Mouse (Mus musculus): Measurements from ENCODE around the gene Epm2aip1. TPM values are rescaled to one million over a fixed set of nuclear protein-coding genes. Genes with fewer than 3 reads are reported as not detected.

The Epm2aip1 gene
- polyA plus RNA-seq, 1 experiment: 20.2 TPM

GRCm38 (mm10) chr9:111289832-111290339 lies 18.2 kb downstream of the Epm2aip1 start:
- Histone ChIP-seq H3K4me1 (ENCODE audit: control insufficient read depth, insufficient read depth, low read length) (peaks cover under 1% of the 10 kb centered on the region), H3K36me3 (ENCODE audit: control insufficient read depth, insufficient read depth, low read length, poor library complexity, severe bottlenecking) (no peaks in the 10 kb centered on the region), H3K9me3 (replicated peaks; ENCODE audit: control insufficient read depth, insufficient read depth, low read length, poor library complexity, severe bottlenecking) (no peaks in the 10 kb centered on the region), H3K27ac (ENCODE audit: insufficient read depth, low read length) (peak overlapping the region; percentile 34), H3K27me3 (ENCODE audit: control insufficient read depth, insufficient read depth, low read length, poor library complexity, severe bottlenecking) (no peaks in the 10 kb centered on the region), H3K9ac (ENCODE audit: low read depth, poor library complexity, severe bottlenecking) (no peak overlapping the region), H3K4me3 (ENCODE audit: low read depth, low read length) (peak overlapping the region; percentile 44)
- TF ChIP-seq CTCF (IDR thresholded peaks at IDR 0.05; ENCODE audit: low read depth, low read length): peak; percentile 100
- TF ChIP-seq EP300 (IDR thresholded peaks at IDR 0.05; ENCODE audit: insufficient read depth, low read depth, low read length): no peak

GRCm38 (mm10) chr9:111290539-111291100 lies 18.9 kb downstream of the Epm2aip1 start:
- TF ChIP-seq POLR2A (IDR thresholded peaks at IDR 0.05; ENCODE audit: insufficient read depth, low read length): no peak
- no peak for TF ChIP-seq CTCF (IDR thresholded peaks at IDR 0.05; ENCODE audit: low read depth, low read length)
- no peak for TF ChIP-seq EP300 (IDR thresholded peaks at IDR 0.05; ENCODE audit: insufficient read depth, low read depth, low read length)
- Histone ChIP-seq H3K9ac (ENCODE audit: low read depth, poor library complexity, severe bottlenecking) (no peak overlapping the region), H3K27ac (ENCODE audit: insufficient read depth, low read length) (no peak overlapping the region)

GRCm38 (mm10) chr9:111293234-111293633 lies 21.5 kb downstream of the Epm2aip1 start:
- H3K27ac ChIP-seq (ENCODE audit: insufficient read depth, low read length): no peak overlapping the region
- H3K9me3 ChIP-seq (replicated peaks; ENCODE audit: control insufficient read depth, insufficient read depth, low read length, poor library complexity, severe bottlenecking): no peaks in the 10 kb centered on the region
- TF ChIP-seq EP300 (IDR thresholded peaks at IDR 0.05; ENCODE audit: insufficient read depth, low read depth, low read length): no peak
- TF ChIP-seq CTCF (IDR thresholded peaks at IDR 0.05; ENCODE audit: low read depth, low read length): no peak
- TF ChIP-seq POLR2A (IDR thresholded peaks at IDR 0.05; ENCODE audit: insufficient read depth, low read length): no peak
- no peak overlapping the region for H3K9ac ChIP-seq (ENCODE audit: low read depth, poor library complexity, severe bottlenecking)
- no peaks in the 10 kb centered on the region for H3K27me3 ChIP-seq (ENCODE audit: control insufficient read depth, insufficient read depth, low read length, poor library complexity, severe bottlenecking)
- no peak overlapping the region for H3K4me3 ChIP-seq (ENCODE audit: low read depth, low read length)
- no peaks in the 10 kb centered on the region for H3K4me1 ChIP-seq (ENCODE audit: control insufficient read depth, insufficient read depth, low read length)
- no peaks in the 10 kb centered on the region for H3K36me3 ChIP-seq (ENCODE audit: control insufficient read depth, insufficient read depth, low read length, poor library complexity, severe bottlenecking)

More at GRCm38 (mm10) chr9:111290539-111291100, 18.9 kb downstream of the Epm2aip1 start:
- no peaks in the 10 kb centered on the region for H3K9me3 ChIP-seq (replicated peaks; ENCODE audit: control insufficient read depth, insufficient read depth, low read length, poor library complexity, severe bottlenecking)
- no peaks in the 10 kb centered on the region for H3K4me1 ChIP-seq (ENCODE audit: control insufficient read depth, insufficient read depth, low read length)
- H3K4me3 ChIP-seq (ENCODE audit: low read depth, low read length): no peak overlapping the region
- H3K36me3 ChIP-seq (ENCODE audit: control insufficient read depth, insufficient read depth, low read length, poor library complexity, severe bottlenecking): no peaks in the 10 kb centered on the region
- H3K27me3 ChIP-seq (ENCODE audit: control insufficient read depth, insufficient read depth, low read length, poor library complexity, severe bottlenecking): no peaks in the 10 kb centered on the region

GRCm38 (mm10) chr9:111294911-111295310 lies 23.2 kb downstream of the Epm2aip1 start:
- Histone ChIP-seq H3K4me3 (ENCODE audit: low read depth, low read length) (no peak overlapping the region), H3K9ac (ENCODE audit: low read depth, poor library complexity, severe bottlenecking) (no peak overlapping the region), H3K4me1 (ENCODE audit: control insufficient read depth, insufficient read depth, low read length) (no peaks in the 10 kb centered on the region), H3K27me3 (ENCODE audit: control insufficient read depth, insufficient read depth, low read length, poor library complexity, severe bottlenecking) (no peaks in the 10 kb centered on the region), H3K27ac (ENCODE audit: insufficient read depth, low read length) (no peak overlapping the region), H3K36me3 (ENCODE audit: control insufficient read depth, insufficient read depth, low read length, poor library complexity, severe bottlenecking) (no peaks in the 10 kb centered on the region), H3K9me3 (replicated peaks; ENCODE audit: control insufficient read depth, insufficient read depth, low read length, poor library complexity, severe bottlenecking) (no peaks in the 10 kb centered on the region)
- TF ChIP-seq POLR2A (IDR thresholded peaks at IDR 0.05; ENCODE audit: insufficient read depth, low read length): no peak
- TF ChIP-seq EP300 (IDR thresholded peaks at IDR 0.05; ENCODE audit: insufficient read depth, low read depth, low read length): no peak
- no peak for TF ChIP-seq CTCF (IDR thresholded peaks at IDR 0.05; ENCODE audit: low read depth, low read length)

GRCm38 (mm10) chr9:111295323-111295722 lies 23.6 kb downstream of the Epm2aip1 start:
- H3K27ac ChIP-seq (ENCODE audit: insufficient read depth, low read length): no peak overlapping the region
- no peak overlapping the region for H3K9ac ChIP-seq (ENCODE audit: low read depth, poor library complexity, severe bottlenecking)
- no peaks in the 10 kb centered on the region for H3K4me1 ChIP-seq (ENCODE audit: control insufficient read depth, insufficient read depth, low read length)
- TF ChIP-seq POLR2A (IDR thresholded peaks at IDR 0.05; ENCODE audit: insufficient read depth, low read length) (no peak), CTCF (IDR thresholded peaks at IDR 0.05; ENCODE audit: low read depth, low read length) (no peak), EP300 (IDR thresholded peaks at IDR 0.05; ENCODE audit: insufficient read depth, low read depth, low read length) (no peak)
- H3K9me3 ChIP-seq (replicated peaks; ENCODE audit: control insufficient read depth, insufficient read depth, low read length, poor library complexity, severe bottlenecking): no peaks in the 10 kb centered on the region
- H3K36me3 ChIP-seq (ENCODE audit: control insufficient read depth, insufficient read depth, low read length, poor library complexity, severe bottlenecking): no peaks in the 10 kb centered on the region
- no peak overlapping the region for H3K4me3 ChIP-seq (ENCODE audit: low read depth, low read length)
- no peaks in the 10 kb centered on the region for H3K27me3 ChIP-seq (ENCODE audit: control insufficient read depth, insufficient read depth, low read length, poor library complexity, severe bottlenecking)

GRCm38 (mm10) chr9:111296433-111296832 lies 24.7 kb downstream of the Epm2aip1 start:
- Histone ChIP-seq H3K27me3 (ENCODE audit: control insufficient read depth, insufficient read depth, low read length, poor library complexity, severe bottlenecking) (no peaks in the 10 kb centered on the region), H3K9ac (ENCODE audit: low read depth, poor library complexity, severe bottlenecking) (no peak overlapping the region), H3K36me3 (ENCODE audit: control insufficient read depth, insufficient read depth, low read length, poor library complexity, severe bottlenecking) (no peaks in the 10 kb centered on the region), H3K27ac (ENCODE audit: insufficient read depth, low read length) (no peak overlapping the region), H3K9me3 (replicated peaks; ENCODE audit: control insufficient read depth, insufficient read depth, low read length, poor library complexity, severe bottlenecking) (no peaks in the 10 kb centered on the region), H3K4me1 (ENCODE audit: control insufficient read depth, insufficient read depth, low read length) (no peaks in the 10 kb centered on the region), H3K4me3 (ENCODE audit: low read depth, low read length) (no peak overlapping the region)
- TF ChIP-seq CTCF (IDR thresholded peaks at IDR 0.05; ENCODE audit: low read depth, low read length) (no peak), EP300 (IDR thresholded peaks at IDR 0.05; ENCODE audit: insufficient read depth, low read depth, low read length) (no peak), POLR2A (IDR thresholded peaks at IDR 0.05; ENCODE audit: insufficient read depth, low read length) (no peak)

All from ES-Bruce4 (cell line).